Mouse (Mus musculus): ENCODE measurements around the gene Luc7l3. TPM values are rescaled to one million over a fixed set of nuclear protein-coding genes. Genes with fewer than 3 reads are reported as not detected.

Gene Luc7l3
- total RNA-seq, 2 experiments from 2014 or later: 127 to 142 TPM

GRCm38 (mm10) chr11:94339732-94340585 is 18.2 kb upstream of the Luc7l3 start:
- peak; percentile 48 to 68 for DNase-seq (ENCODE audit: low spot score in 2 of 2)

- no peak for DNase-seq (ENCODE audit: low spot score in 2 of 2)
Measured at GRCm38 (mm10) chr11:94338347-94338746, 16.6 kb upstream of the Luc7l3 start.

- no peak for DNase-seq (ENCODE audit: low spot score in 2 of 2)
Measured at GRCm38 (mm10) chr11:94336551-94336950, 14.8 kb upstream of the Luc7l3 start.

- DNase-seq (ENCODE audit: low spot score in 2 of 2): no peak
Measured at GRCm38 (mm10) chr11:94334386-94334968, 12.7 kb upstream of the Luc7l3 start.

GRCm38 (mm10) chr11:94332726-94333125 is 10.9 kb upstream of the Luc7l3 start:
- DNase-seq (ENCODE audit: low spot score in 2 of 2): no peak

- DNase-seq (ENCODE audit: low spot score in 2 of 2): no peak
Measured at GRCm38 (mm10) chr11:94330211-94330610, 8.4 kb upstream of the Luc7l3 start.

- DNase-seq (ENCODE audit: low spot score in 2 of 2): peak; percentile 64 to 69
Measured at GRCm38 (mm10) chr11:94329270-94329891, 7.6 kb upstream of the Luc7l3 start.

GRCm38 (mm10) chr11:94328644-94329025 is 6.8 kb upstream of the Luc7l3 start:
- DNase-seq (ENCODE audit: low spot score in 2 of 2): peak in 1 of 2 experiments; percentile 22

GRCm38 (mm10) chr11:94327693-94328643 is 6.2 kb upstream of the Luc7l3 start, which contains the start of gene Ankrd40:
Ankrd40 (plus strand) TSS chr11:94328001.
- peak; percentile 95 to 97 for DNase-seq (ENCODE audit: low spot score in 2 of 2)

- DNase-seq (ENCODE audit: low spot score in 2 of 2): peak in 1 of 2 experiments; percentile 24
Measured at GRCm38 (mm10) chr11:94326961-94327411, 5.2 kb upstream of the Luc7l3 start.

- no peak for DNase-seq (ENCODE audit: low spot score in 2 of 2)
Measured at GRCm38 (mm10) chr11:94324618-94325017, 2.8 kb upstream of the Luc7l3 start.

GRCm38 (mm10) chr11:94323271-94323925 is 1.6 kb upstream of the Luc7l3 start:
- DNase-seq (ENCODE audit: low spot score in 2 of 2): no peak

- DNase-seq (ENCODE audit: low spot score in 2 of 2): no peak
Measured at GRCm38 (mm10) chr11:94322636-94323035, 848 bp upstream of the Luc7l3 start.

GRCm38 (mm10) chr11:94320969-94321930 is 538 bp downstream of the Luc7l3 start:
- DNase-seq (ENCODE audit: low spot score in 2 of 2): no peak

- no peak for DNase-seq (ENCODE audit: low spot score in 2 of 2)
Measured at GRCm38 (mm10) chr11:94318056-94318455, 3.7 kb downstream of the Luc7l3 start.

GRCm38 (mm10) chr11:94317515-94317914 is 4.3 kb downstream of the Luc7l3 start:
- DNase-seq (ENCODE audit: low spot score in 2 of 2): no peak

GRCm38 (mm10) chr11:94317014-94317413 is 4.8 kb downstream of the Luc7l3 start:
- no peak for DNase-seq (ENCODE audit: low spot score in 2 of 2)

GRCm38 (mm10) chr11:94316528-94316927 is 5.3 kb downstream of the Luc7l3 start:
- no peak for DNase-seq (ENCODE audit: low spot score in 2 of 2)

- DNase-seq (ENCODE audit: low spot score in 2 of 2): no peak
Measured at GRCm38 (mm10) chr11:94315308-94315707, 6.5 kb downstream of the Luc7l3 start.

Data from layer of hippocampus, postnatal 10 days (tissue).